Mouse (Mus musculus) lung, embryonic 16.5 days (tissue): ENCODE results near the gene Gtf2h4. TPM values are rescaled to one million over a fixed set of nuclear protein-coding genes. Genes with fewer than 3 reads are reported as not detected.

Experiments used
- ATAC-seq: fragments of 200-750 bp; cut with Nextera tagmentation; 2 replicates; pipeline ENCODE4 v1.8.0; 2017; ENCODE audit warnings: low read depth, mild to moderate bottlenecking, moderate library complexity
- H3K27ac ChIP-seq: fragments of 300-500 bp; sonication (generic); 2 replicates; pipeline ENCODE4 v1.5.1; 2014; ENCODE audit warnings: mild to moderate bottlenecking, control low read depth, low read length
- H3K27me3 ChIP-seq: fragments of 300-500 bp; sonication (generic); 2 replicates; pipeline ENCODE4 v1.6.1; 2014; ENCODE audit warnings: low read depth, low read length, mixed read lengths; ENCODE audit not compliant: control insufficient read depth, insufficient read depth
- H3K36me3 ChIP-seq: fragments of 300-500 bp; sonication (generic); 2 replicates; pipeline ENCODE4 v1.6.1; 2014; ENCODE audit warnings: low read length; ENCODE audit not compliant: control insufficient read depth, insufficient read depth
- H3K4me1 ChIP-seq: fragments of 300-500 bp; sonication (generic); replicated peaks from 2 replicates; pipeline ENCODE4 v1.6.1; 2014; ENCODE audit warnings: low read length, mixed read lengths; ENCODE audit not compliant: control insufficient read depth, insufficient read depth
- H3K4me2 ChIP-seq: fragments of 300-500 bp; sonication (generic); 2 replicates; pipeline ENCODE4 v1.6.1; 2014; ENCODE audit warnings: low read depth, low read length, control low read depth
- H3K4me3 ChIP-seq: fragments of 300-500 bp; sonication (generic); 2 replicates; pipeline ENCODE4 v1.5.1; 2014; ENCODE audit warnings: mild to moderate bottlenecking, low read length, control low read depth
- H3K9ac ChIP-seq: fragments of 300-500 bp; sonication (generic); 2 replicates; pipeline ENCODE4 v1.6.1; 2014; ENCODE audit warnings: low read length, control low read depth
- H3K9me3 ChIP-seq: fragments of 300-500 bp; sonication (generic); 2 replicates; pipeline ENCODE4 v1.6.1; 2016; ENCODE audit warnings: low read length; ENCODE audit not compliant: control insufficient read depth
- WGBS: fragments of 180-500 bp; shearing (Covaris S2); extraction: QIAGEN DNeasy Blood & Tissue Kit; methylation state at CpG from one replicate; pipeline ENCODE4 v1.1.7; 2014; 5-methylcytosine and 5-hydroxymethylcytosine counted together
- polyA plus RNA-seq: library from polyadenylated mRNA; unstranded; fragments of >200 nt; fragmentation: Nextera tagmentation; extraction: Ambion mirVana; gene quantifications from 2 replicates; pipeline ENCODE4 v1.2.1, GENCODE M21; 2015

The Gtf2h4 gene
- polyA plus RNA-seq, 1 experiment from 2014 or later: 47.5 TPM

GRCm38 (mm10) chr17:35705836-35706235, 32.3 kb upstream of the Gtf2h4 start:
- H3K27ac ChIP-seq: no peak overlapping the region
- H3K4me3 ChIP-seq: no peak overlapping the region
- H3K36me3 ChIP-seq: no peaks in the 10 kb centered on the region
- no peak for ATAC-seq
- 31% methylated on average over 4 of the region's 4 CpGs for WGBS
- peaks cover 36% of the 10 kb centered on the region for H3K4me1 ChIP-seq
- H3K9ac ChIP-seq: no peak overlapping the region
- no peaks in the 10 kb centered on the region for H3K9me3 ChIP-seq
- no peak overlapping the region for H3K4me2 ChIP-seq
- H3K27me3 ChIP-seq: no peaks in the 10 kb centered on the region

- WGBS: 7% methylated on average over 19 of the region's 19 CpGs
- H3K36me3 ChIP-seq: no peaks in the 10 kb centered on the region
- peaks cover 30% of the 10 kb centered on the region for H3K4me1 ChIP-seq
- peak within 1 kb of the TSS; percentile 32 for H3K4me3 ChIP-seq
- H3K27ac ChIP-seq: peak within 1 kb of the TSS; percentile 82
- ATAC-seq: peak; percentile 23; the same call in 1 of the 2 replicates
- H3K4me2 ChIP-seq: peak within 1 kb of the TSS; percentile 54
- H3K9me3 ChIP-seq: no peaks in the 10 kb centered on the region
- H3K9ac ChIP-seq: peak within 1 kb of the TSS; percentile 48
- H3K27me3 ChIP-seq: no peaks in the 10 kb centered on the region
Measured at GRCm38 (mm10) chr17:35704621-35705464, 31.3 kb upstream of the Gtf2h4 start, which contains the start of gene Ddr1. Gene Ddr1, minus strand, starts transcription at chr17:35704621.

- no peak for ATAC-seq
- H3K4me1 ChIP-seq: peaks cover 37% of the 10 kb centered on the region
- WGBS: 4% methylated on average over 14 of the region's 14 CpGs
Measured at GRCm38 (mm10) chr17:35703751-35704271, 30.3 kb upstream of the Gtf2h4 start.

GRCm38 (mm10) chr17:35703065-35703464, 29.5 kb upstream of the Gtf2h4 start:
- WGBS: 12% methylated on average over 2 of the region's 2 CpGs
- H3K9me3 ChIP-seq: no peaks in the 10 kb centered on the region
- no peak for ATAC-seq
- H3K9ac ChIP-seq: no peak overlapping the region
- H3K4me2 ChIP-seq: 0 out of 2 replicates have a peak overlapping the region, but pooled peaks have one; percentile 77
- no peaks in the 10 kb centered on the region for H3K27me3 ChIP-seq
- peaks cover 43% of the 10 kb centered on the region for H3K4me1 ChIP-seq
- no peak overlapping the region for H3K4me3 ChIP-seq
- H3K36me3 ChIP-seq: no peaks in the 10 kb centered on the region
- no peak overlapping the region for H3K27ac ChIP-seq

More at GRCm38 (mm10) chr17:35703751-35704271, 30.3 kb upstream of the Gtf2h4 start:
- peak overlapping the region; percentile 32 for H3K4me3 ChIP-seq
- no peaks in the 10 kb centered on the region for H3K9me3 ChIP-seq
- H3K27ac ChIP-seq: peak overlapping the region; percentile 82
- peak overlapping the region; percentile 48 for H3K9ac ChIP-seq
- no peaks in the 10 kb centered on the region for H3K27me3 ChIP-seq
- no peaks in the 10 kb centered on the region for H3K36me3 ChIP-seq
- H3K4me2 ChIP-seq: peak overlapping the region; percentile 54

GRCm38 (mm10) chr17:35702605-35703004, 29.1 kb upstream of the Gtf2h4 start:
- Histone ChIP-seq H3K4me2 (peak overlapping the region; percentile 77), H3K27ac (peak overlapping the region; percentile 99), H3K36me3 (no peaks in the 10 kb centered on the region), H3K9ac (peak overlapping the region; percentile 88), H3K9me3 (no peaks in the 10 kb centered on the region), H3K4me3 (peak overlapping the region; percentile 70), H3K27me3 (no peaks in the 10 kb centered on the region), H3K4me1 (peaks cover 48% of the 10 kb centered on the region)
- WGBS: 12% methylated on average over 4 of the region's 4 CpGs
- no peak for ATAC-seq

GRCm38 (mm10) chr17:35701978-35702461, 28.5 kb upstream of the Gtf2h4 start:
- peak overlapping the region; percentile 88 for H3K9ac ChIP-seq
- peak overlapping the region; percentile 70 for H3K4me3 ChIP-seq
- no peaks in the 10 kb centered on the region for H3K9me3 ChIP-seq
- WGBS: 4% methylated on average over 16 of the region's 16 CpGs
- no peaks in the 10 kb centered on the region for H3K27me3 ChIP-seq
- peak overlapping the region; percentile 99 for H3K27ac ChIP-seq
- peak; percentile 41 for ATAC-seq
- no peaks in the 10 kb centered on the region for H3K36me3 ChIP-seq
- peaks cover 54% of the 10 kb centered on the region for H3K4me1 ChIP-seq
- H3K4me2 ChIP-seq: peak overlapping the region; percentile 77

GRCm38 (mm10) chr17:35701203-35701977, 27.9 kb upstream of the Gtf2h4 start:
- Histone ChIP-seq H3K27ac (peak overlapping the region; percentile 99), H3K4me3 (peak overlapping the region; percentile 70), H3K9ac (peak overlapping the region; percentile 88), H3K4me1 (peaks cover 60% of the 10 kb centered on the region), H3K36me3 (no peaks in the 10 kb centered on the region), H3K4me2 (peak overlapping the region; percentile 77), H3K9me3 (no peaks in the 10 kb centered on the region), H3K27me3 (no peaks in the 10 kb centered on the region)
- no peak for ATAC-seq
- WGBS: 3% methylated on average over 16 of the region's 16 CpGs

GRCm38 (mm10) chr17:35700371-35700961, 26.9 kb upstream of the Gtf2h4 start:
- peak overlapping the region; percentile 70 for H3K4me3 ChIP-seq
- peak overlapping the region; percentile 77 for H3K4me2 ChIP-seq
- peaks cover 1% of the 10 kb centered on the region for H3K9me3 ChIP-seq
- H3K36me3 ChIP-seq: no peaks in the 10 kb centered on the region; the same call in 1 of the 2 replicates
- H3K4me1 ChIP-seq: peaks cover 60% of the 10 kb centered on the region
- 1% methylated on average over 33 of the region's 66 CpGs for WGBS
- ATAC-seq: peak; percentile 82
- peak overlapping the region; percentile 88 for H3K9ac ChIP-seq
- no peaks in the 10 kb centered on the region for H3K27me3 ChIP-seq
- H3K27ac ChIP-seq: peak overlapping the region; percentile 99
